Mouse (Mus musculus): ENCODE results near the gene Limch1.

DNA sequence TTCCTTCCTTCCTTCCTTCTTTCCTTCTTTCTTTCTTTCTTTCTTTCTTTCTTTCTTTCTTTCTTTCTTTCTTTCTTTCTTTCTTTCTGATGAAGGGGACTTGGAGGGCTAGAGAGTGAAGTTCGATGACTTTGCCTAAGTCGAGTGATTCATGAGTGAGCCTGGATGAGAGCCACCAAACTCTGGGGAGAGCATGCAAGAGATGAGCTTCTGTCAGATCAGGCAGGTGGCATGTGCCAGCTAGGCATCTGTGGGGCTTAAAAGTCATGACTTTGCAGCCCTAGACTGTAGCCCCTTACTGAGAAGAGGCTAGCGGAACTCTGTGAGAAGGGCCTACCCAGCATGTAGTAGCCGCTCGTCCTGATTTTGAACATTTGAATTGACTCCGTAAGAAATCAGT is 62.1 kb downstream of the Limch1 start:
- TF ChIP-seq CTCF (IDR thresholded peaks at IDR 0.05; ENCODE audit: low read depth, low read length) (no peak), POLR2A (IDR thresholded peaks at IDR 0.05; ENCODE audit: extremely low read depth, insufficient read depth, low read length) (no peak)
